Mouse (Mus musculus) G1E-ER4 (cell line): ENCODE data around the gene Asic1. TPM values are rescaled to one million over a fixed set of nuclear protein-coding genes. Genes with fewer than 3 reads are reported as not detected.

Experiments
- GATA1 ChIP-seq: IDR thresholded peaks from one replicate; pipeline ENCODE4 v1.8.0; 2012; ENCODE audit warnings: low read length, inconsistent platforms
- polyA plus RNA-seq: library from polyadenylated mRNA; stranded (reverse); fragments of >175 nt; gene quantifications from 2 replicates; pipeline ENCODE4 v1.2.3, GENCODE M21; 2012

Asic1 gene
- polyA plus RNA-seq, 1 experiment, result not detected

DNA sequence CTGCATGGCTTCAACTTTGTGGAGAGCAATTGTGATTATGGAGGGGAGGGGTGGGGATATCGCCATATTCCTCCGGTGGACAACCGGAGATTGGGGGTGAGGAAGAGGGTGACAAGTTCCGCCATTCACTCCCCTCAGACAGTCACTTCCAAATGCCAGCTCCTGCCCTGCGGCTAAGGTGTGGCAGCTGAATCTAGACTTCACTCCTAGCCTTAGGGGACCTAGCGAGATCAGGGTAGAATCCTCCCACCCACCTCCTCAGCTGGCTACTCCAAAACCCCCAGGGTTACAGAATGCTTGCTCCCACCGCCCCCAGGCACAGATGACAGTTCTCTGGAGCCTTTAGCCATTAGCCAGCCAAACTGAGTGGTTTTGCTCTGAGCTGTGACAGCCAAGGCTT, 8.8 kb downstream of the Asic1 start:
- no peak for TF ChIP-seq GATA1

DNA sequence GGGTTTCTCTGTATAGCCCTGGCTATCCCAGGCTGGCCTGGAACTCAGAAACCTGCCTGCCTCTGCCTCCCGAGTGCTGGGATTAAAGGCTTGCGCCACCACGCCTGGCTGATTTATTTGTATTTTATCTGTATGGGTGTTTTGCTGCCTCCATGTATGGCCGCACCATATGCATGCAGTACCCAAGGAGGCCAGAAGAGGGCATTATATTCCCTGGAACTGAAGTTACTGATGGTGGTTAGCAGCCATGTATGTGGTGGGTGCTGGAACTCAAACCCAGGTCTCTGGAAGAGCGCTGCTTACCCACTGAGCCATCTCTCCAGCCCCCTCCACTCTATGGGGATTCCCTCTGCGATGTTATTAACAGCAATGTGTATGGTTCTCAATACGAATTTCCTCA, 12.7 kb downstream of the Asic1 start:
- no peak for TF ChIP-seq GATA1

GRCm38 (mm10) chr15:99684156-99684555, 14.0 kb downstream of the Asic1 start:
- no peak for TF ChIP-seq GATA1

DNA sequence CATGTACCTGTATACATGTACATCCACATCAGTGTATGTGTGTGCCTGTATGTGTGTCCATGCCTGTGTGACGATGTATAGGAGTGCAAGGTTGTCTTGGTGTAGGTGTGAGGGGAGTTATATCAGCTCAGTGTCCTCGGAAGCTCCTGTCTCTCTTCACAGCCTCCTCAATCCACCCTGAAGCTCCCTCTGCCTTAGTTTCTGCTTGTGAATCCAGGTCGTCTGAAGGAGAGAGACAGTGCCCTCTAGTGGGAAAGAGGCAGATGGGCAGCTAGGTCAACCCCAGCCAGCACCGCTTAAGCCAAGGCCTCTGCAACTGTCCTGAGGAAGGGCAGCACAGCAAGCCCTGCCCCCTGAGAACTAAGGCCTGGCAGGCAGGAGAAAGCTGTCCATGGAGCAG, 18.5 kb downstream of the Asic1 start:
- no peak for TF ChIP-seq GATA1

GRCm38 (mm10) chr15:99690924-99691323, 20.8 kb downstream of the Asic1 start:
- no peak for TF ChIP-seq GATA1

DNA sequence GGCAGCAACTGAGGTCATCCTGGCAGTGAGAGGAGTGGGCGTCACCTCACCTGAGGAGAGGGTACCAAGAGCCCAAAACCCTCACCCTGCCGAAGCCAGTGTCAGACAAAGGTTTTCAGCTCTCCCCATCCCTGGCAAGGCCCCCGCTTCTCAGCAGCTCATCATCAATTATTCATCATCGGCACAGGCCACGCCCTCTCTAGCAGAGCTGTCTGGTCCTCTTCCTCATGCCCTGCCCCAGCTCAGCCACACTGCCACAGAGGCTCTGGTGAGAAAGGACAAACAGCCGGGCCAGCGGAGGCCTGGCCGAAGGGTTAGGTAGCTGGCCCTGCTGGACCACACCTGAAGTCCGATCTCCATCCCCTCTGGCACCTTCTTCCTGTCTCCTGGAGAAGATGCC, 21.8 kb downstream of the Asic1 start:
- TF ChIP-seq GATA1, result no peak

- TF ChIP-seq GATA1, result no peak
Observed at GRCm38 (mm10) chr15:99697309-99697708, 27.1 kb downstream of the Asic1 start.

GRCm38 (mm10) chr15:99698533-99699085, 28.4 kb downstream of the Asic1 start:
- TF ChIP-seq GATA1, result no peak

GRCm38 (mm10) chr15:99699715-99700114, 29.5 kb downstream of the Asic1 start:
- no peak for TF ChIP-seq GATA1

DNA sequence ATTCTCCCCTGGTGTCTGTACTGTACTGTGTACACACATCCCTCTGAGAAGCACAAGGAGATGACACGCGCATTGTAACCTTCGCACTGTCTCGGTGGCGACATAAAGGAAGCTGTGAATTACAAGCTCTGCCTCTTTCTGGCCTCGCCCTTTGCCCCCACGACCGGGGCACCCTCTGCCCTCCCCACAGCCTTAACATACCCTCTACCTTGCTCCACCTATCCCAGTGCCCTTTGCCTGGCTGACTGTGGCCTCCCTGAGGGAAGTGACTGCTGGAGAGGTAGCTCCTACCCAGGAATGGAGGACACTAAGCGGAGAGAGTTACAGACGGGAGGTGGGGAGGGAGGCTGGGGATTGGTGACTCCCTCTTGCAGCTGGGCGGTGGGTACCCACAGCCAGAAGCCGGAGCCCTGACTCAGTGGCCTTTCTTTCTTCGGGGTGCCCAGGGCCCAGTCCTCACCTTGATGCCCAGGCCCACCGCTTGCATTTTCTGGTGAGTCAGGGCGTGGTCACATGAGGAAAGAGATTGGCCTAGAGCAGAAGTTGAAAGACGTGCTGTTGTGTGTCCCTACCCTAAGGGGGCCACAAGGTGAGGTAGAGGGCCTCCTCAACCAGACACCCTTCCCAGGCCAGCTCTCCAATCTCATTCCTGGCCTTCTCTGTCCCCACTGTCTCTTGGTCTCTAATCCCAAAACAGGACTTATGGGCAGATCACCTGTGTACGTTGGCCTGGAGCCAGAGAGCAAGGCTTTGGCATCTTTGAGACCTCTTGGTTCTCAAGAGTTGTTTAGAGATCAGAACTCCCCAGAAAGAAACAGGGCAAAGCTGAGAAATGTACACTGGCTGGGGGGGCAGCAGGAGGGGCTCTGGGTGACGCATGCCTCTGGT, 30.3 kb downstream of the Asic1 start:
- TF ChIP-seq GATA1, result no peak

DNA sequence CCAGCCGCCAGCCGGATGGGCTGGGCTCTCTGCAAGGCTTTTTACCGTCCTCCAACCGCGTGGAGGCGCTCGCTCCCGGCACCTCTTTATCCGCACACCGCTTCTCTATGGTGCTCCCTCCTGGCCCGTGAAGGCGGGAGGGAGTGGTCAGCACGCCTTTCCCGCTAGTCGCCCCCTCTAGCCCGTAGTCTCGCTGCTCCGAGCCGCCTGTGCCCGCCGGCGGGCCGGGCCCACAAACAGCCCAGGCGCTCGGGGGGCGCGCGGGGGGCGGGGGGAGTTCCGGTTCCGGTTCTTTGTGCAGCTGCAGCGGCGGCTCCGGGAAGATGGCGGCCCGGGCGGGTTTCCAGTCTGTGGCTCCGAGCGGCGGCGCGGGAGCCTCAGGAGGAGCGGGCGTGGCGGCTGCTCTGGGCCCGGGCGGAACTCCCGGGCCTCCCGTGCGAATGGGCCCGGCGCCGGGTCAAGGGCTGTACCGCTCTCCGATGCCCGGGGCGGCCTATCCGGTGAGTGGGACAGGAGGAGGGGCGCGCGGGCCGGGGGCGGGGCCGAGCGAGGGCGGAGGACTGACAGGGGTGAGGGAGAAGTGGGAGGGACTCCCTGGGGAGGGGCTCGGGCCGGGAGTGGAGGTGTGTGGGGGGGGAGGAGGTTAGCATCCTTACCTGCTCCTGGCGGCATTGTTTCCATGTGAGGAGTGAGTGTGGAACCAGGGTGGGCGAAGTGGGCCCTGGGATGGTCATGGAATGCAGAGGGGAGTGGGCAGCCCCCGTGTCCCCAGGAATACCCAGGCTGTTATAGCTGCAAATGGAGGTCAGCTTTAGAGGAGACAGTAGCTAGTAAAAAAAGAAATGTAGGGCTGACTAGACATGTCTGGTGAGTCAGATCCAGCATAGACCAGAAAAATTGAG, 32.1 kb downstream of the Asic1 start, which contains the start of gene Smarcd1:
TSS of gene Smarcd1 (plus strand) at position 131 of the 902 bp plus-strand sequence.
- TF ChIP-seq GATA1, result no peak

DNA sequence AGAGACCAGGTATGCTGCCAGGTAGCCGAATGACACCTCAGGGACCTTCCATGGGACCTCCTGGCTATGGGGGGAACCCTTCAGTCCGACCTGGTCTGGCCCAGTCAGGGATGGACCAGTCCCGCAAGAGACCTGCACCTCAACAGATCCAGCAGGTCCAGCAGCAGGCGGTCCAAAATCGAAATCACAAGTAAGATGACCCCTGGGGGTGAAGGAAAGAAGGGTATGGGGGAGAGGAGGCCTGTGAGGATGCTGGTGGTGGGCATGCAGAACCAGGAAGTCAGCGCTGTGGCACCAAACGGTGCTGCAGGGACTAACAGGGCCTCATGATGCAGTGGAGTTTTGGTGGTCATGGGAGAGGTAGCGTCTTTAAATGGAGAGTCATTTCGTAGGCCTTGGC, 32.9 kb downstream of the Asic1 start:
- TF ChIP-seq GATA1, result no peak

DNA sequence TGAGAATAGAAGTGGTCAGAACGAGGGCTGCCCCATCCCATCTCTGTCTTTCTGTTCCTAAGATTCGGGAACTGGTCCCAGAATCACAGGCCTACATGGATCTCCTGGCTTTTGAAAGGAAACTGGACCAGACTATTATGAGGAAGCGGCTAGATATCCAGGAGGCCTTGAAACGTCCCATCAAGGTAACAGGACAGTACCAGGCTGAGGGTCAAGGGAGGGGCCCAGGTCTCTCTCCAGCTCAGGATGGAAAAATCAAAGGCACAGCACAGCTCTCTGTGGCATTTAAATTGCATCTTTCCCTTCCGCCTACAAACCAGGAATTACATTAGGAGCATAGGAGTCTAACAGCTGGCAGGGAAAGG, 33.5 kb downstream of the Asic1 start:
- no peak for TF ChIP-seq GATA1

DNA sequence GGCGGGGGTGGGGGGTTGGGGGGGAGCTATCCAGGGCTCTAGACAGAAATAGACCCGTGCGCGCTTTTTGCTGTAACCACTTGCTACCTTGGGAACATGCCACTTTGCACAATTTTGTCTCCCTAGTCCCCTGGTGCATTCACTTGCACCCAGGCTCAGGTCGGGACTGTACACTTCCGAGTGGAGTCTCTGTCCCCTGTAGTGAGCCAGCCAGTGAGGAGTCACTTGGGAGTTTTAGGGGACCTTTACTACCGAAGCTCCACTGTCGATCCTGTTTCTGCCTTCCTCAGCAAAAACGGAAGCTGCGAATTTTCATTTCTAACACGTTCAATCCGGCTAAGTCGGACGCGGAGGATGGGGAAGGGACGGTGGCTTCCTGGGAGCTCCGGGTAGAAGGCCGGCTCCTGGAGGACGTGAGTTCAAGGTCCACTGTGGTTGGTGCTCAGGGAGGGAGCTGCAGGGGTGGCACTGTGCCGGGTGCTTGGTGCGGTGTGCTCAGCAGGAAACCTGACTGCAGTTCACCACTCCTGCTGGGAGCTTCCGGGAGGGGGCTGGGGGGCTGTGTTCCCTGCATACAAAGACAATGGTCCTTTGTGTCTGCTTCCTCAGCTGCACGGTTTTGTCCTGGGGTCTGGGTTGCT, 34.0 kb downstream of the Asic1 start:
- no peak for TF ChIP-seq GATA1

DNA sequence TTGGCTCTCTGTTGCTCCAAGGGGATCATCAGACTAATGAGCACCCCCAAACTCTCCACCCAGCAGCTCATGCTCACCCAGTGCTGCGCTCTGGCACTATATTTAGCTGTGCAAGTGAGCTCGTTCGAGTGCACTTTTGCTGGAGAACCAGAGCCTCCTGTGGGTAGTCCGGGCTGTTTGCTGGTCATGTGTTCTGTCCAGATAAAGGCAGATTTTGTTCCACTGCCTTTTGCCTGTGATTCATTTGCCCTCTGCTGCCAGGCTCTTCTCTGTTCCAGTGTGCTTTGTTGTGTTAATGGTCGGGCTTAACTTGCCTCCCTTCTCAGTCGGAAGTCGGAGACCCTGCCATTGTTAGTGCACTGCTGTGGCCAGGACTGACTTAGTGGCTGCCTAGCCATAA, 34.7 kb downstream of the Asic1 start:
- no peak for TF ChIP-seq GATA1
